Mouse (Mus musculus): ENCODE results near the gene Tcf25.
"Not testable (repeated sequence)": the region's sequence is repeated elsewhere in the genome, so short reads cannot be mapped to it uniquely, and the experiment has no call there.

Gene Tcf25

GRCm38 (mm10) chr8:123410788-123411187 lies 37.2 kb downstream of the Tcf25 start:
- no peak for DNase-seq (ENCODE audit: low spot score in 2 of 2)

- DNase-seq (ENCODE audit: low spot score in 2 of 2) = peak; percentile 85 to 86
These were observed 37.7 kb downstream of the Tcf25 start, which contains the start of gene Tubb3 for GRCm38 (mm10) chr8:123411246-123411645. TSS of gene Tubb3 (plus strand) at chr8:123411424.

GRCm38 (mm10) chr8:123411781-123412327 lies 38.3 kb downstream of the Tcf25 start:
- DNase-seq (ENCODE audit: low spot score in 2 of 2) = peak in 1 of 2 experiments; percentile 52

GRCm38 (mm10) chr8:123412560-123413170 lies 39.1 kb downstream of the Tcf25 start:
- peak; percentile 64 to 82 for DNase-seq (ENCODE audit: low spot score in 2 of 2)

- no peak for DNase-seq (ENCODE audit: low spot score in 2 of 2)
These were observed 40.7 kb downstream of the Tcf25 start for GRCm38 (mm10) chr8:123414255-123414654.

GRCm38 (mm10) chr8:123414997-123415696 lies 41.6 kb downstream of the Tcf25 start:
- not testable (repeated sequence) for DNase-seq (ENCODE audit: low spot score in 2 of 2)

GRCm38 (mm10) chr8:123415967-123416943 lies 42.7 kb downstream of the Tcf25 start:
- no peak for DNase-seq (ENCODE audit: low spot score in 2 of 2)

GRCm38 (mm10) chr8:123416944-123417555 lies 43.5 kb downstream of the Tcf25 start:
- no peak for DNase-seq (ENCODE audit: low spot score in 2 of 2)

- DNase-seq (ENCODE audit: low spot score in 2 of 2) = no peak
These were observed 46.2 kb downstream of the Tcf25 start for GRCm38 (mm10) chr8:123419711-123420110.

GRCm38 (mm10) chr8:123420525-123421281 lies 47.1 kb downstream of the Tcf25 start:
- no peak for DNase-seq (ENCODE audit: low spot score in 2 of 2)

GRCm38 (mm10) chr8:123421325-123421724 lies 47.8 kb downstream of the Tcf25 start:
- no peak for DNase-seq (ENCODE audit: low spot score in 2 of 2)

GRCm38 (mm10) chr8:123422056-123422780 lies 48.7 kb downstream of the Tcf25 start:
- peak; percentile 64 to 67 for DNase-seq (ENCODE audit: low spot score in 2 of 2)

- no peak for DNase-seq (ENCODE audit: low spot score in 2 of 2)
These were observed 49.2 kb downstream of the Tcf25 start for GRCm38 (mm10) chr8:123422781-123423159.

- no peak for DNase-seq (ENCODE audit: low spot score in 2 of 2)
These were observed 49.9 kb downstream of the Tcf25 start, which contains the start of gene Def8 for GRCm38 (mm10) chr8:123423441-123423840. TSS of gene Def8 (plus strand) at chr8:123423527.

GRCm38 (mm10) chr8:123426511-123427509 lies 53.3 kb downstream of the Tcf25 start:
- no peak for DNase-seq (ENCODE audit: low spot score in 2 of 2)

GRCm38 (mm10) chr8:123427639-123428275 lies 54.2 kb downstream of the Tcf25 start:
- no peak for DNase-seq (ENCODE audit: low spot score in 2 of 2)

- DNase-seq (ENCODE audit: low spot score in 2 of 2) = no peak
These were observed 54.9 kb downstream of the Tcf25 start for GRCm38 (mm10) chr8:123428343-123428893.

All from frontal cortex, postnatal 14 days (tissue).